Mouse (Mus musculus) neural tube, embryonic 11.5 days (tissue): ENCODE data around the gene Cracr2b. TPM values are rescaled to one million over a fixed set of nuclear protein-coding genes. Genes with fewer than 3 reads are reported as not detected.

ENCODE experiments used
- ATAC-seq: fragments of 200-750 bp; cut with Nextera tagmentation; 2 replicates; pipeline ENCODE4 v1.8.0; 2017; ENCODE audit warnings: moderate number of reproducible peaks, mild to moderate bottlenecking, moderate TSS enrichment, moderate library complexity; ENCODE audit not compliant: insufficient read depth, low FRiP score, low TSS enrichment
- DNase-seq: peaks from one replicate; pipeline ENCODE4 v3.0.0-alpha.2; 2015; ENCODE audit warnings: low spot score
- H3K27ac ChIP-seq: fragments of 300-500 bp; sonication (generic); 2 replicates; pipeline ENCODE4 v1.5.1; 2014; ENCODE audit warnings: low read depth, mild to moderate bottlenecking, low read length
- H3K27me3 ChIP-seq: fragments of 300-500 bp; sonication (generic); 2 replicates; pipeline ENCODE4 v1.6.1; 2014; ENCODE audit warnings: mild to moderate bottlenecking, low read length, mixed read lengths; ENCODE audit not compliant: control insufficient read depth, insufficient read depth
- H3K36me3 ChIP-seq: fragments of 300-500 bp; sonication (generic); 2 replicates; pipeline ENCODE4 v1.6.1; 2014; ENCODE audit warnings: mild to moderate bottlenecking, low read length, moderate library complexity, mixed read lengths; ENCODE audit not compliant: control insufficient read depth, insufficient read depth
- H3K4me1 ChIP-seq: fragments of 300-500 bp; sonication (generic); 2 replicates; pipeline ENCODE4 v1.6.1; 2014; ENCODE audit warnings: low read length, mixed read lengths; ENCODE audit not compliant: control insufficient read depth, insufficient read depth
- H3K4me2 ChIP-seq: fragments of 300-500 bp; sonication (generic); 2 replicates; pipeline ENCODE4 v1.6.1; 2014; ENCODE audit warnings: low read depth, mild to moderate bottlenecking, moderate library complexity
- H3K4me3 ChIP-seq: fragments of 300-500 bp; sonication (generic); 2 replicates; pipeline ENCODE4 v1.5.1; 2014; ENCODE audit warnings: low read depth, low read length
- H3K9ac ChIP-seq: fragments of 300-500 bp; sonication (generic); 2 replicates; pipeline ENCODE4 v1.6.1; 2014; ENCODE audit warnings: mild to moderate bottlenecking, low read length
- H3K9me3 ChIP-seq: fragments of 300-500 bp; sonication (generic); 2 replicates; pipeline ENCODE4 v1.6.1; 2016; ENCODE audit warnings: low read length; ENCODE audit not compliant: control insufficient read depth
- WGBS: fragments of 180-500 bp; shearing (Covaris S2); extraction: QIAGEN DNeasy Blood & Tissue Kit; methylation state at CpG from one replicate; pipeline ENCODE4 v1.1.7; 2014; 5-methylcytosine and 5-hydroxymethylcytosine counted together
- polyA plus RNA-seq: library from polyadenylated mRNA; unstranded; fragments of >200 nt; fragmentation: Nextera tagmentation; extraction: Ambion mirVana; gene quantifications from 2 replicates; pipeline ENCODE4 v1.2.1, GENCODE M21; 2014

The Cracr2b gene
- polyA plus RNA-seq, 1 experiment from 2014 or later, result 6.4 TPM

- WGBS, result 87% methylated on average over 9 of the region's 9 CpGs
- no peak for DNase-seq
- Histone ChIP-seq H3K27ac (no peak overlapping the region), H3K4me3 (no peak overlapping the region), H3K4me2 (no peak overlapping the region), H3K4me1 (no peaks in the 10 kb centered on the region), H3K9ac (no peak overlapping the region), H3K36me3 (no peaks in the 10 kb centered on the region), H3K9me3 (no peaks in the 10 kb centered on the region), H3K27me3 (no peaks in the 10 kb centered on the region)
- ATAC-seq, result no peak
Observed at GRCm38 (mm10) chr7:141420030-141420702, 40.7 kb upstream of the Cracr2b start.

DNA sequence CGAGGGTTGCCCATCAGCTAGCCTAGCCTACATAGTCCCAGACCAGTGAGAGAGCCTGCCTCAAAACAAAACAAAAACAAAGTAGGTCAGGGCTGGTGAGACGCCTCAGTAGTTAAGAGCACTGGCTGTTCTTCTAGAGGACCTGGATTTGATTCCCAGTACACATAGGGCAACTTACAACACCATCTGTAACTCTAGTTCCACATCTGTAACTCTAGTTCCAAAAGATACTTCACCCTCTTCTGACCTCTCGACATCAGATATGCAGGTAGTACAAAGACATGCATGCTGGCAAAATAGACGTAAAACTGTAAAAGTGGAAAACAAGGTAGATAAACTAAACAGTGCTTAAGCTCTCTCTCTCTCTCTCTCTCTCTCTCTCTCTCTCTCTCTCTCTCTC, 37.1 kb upstream of the Cracr2b start:
- WGBS, result 76% methylated on average over 4 of the region's 4 CpGs
- Histone ChIP-seq H3K4me1 (peaks cover under 1% of the 10 kb centered on the region; the same call in 1 of the 2 replicates), H3K27ac (no peak overlapping the region), H3K9ac (no peak overlapping the region), H3K4me2 (no peak overlapping the region), H3K9me3 (no peaks in the 10 kb centered on the region), H3K4me3 (no peak overlapping the region), H3K27me3 (no peaks in the 10 kb centered on the region), H3K36me3 (no peaks in the 10 kb centered on the region)
- ATAC-seq (no peak), DNase-seq (no peak)

GRCm38 (mm10) chr7:141426948-141427730, 33.8 kb upstream of the Cracr2b start:
- ATAC-seq (no peak), DNase-seq (no peak)
- H3K4me1 ChIP-seq, result peaks cover 10% of the 10 kb centered on the region; the same call in 1 of the 2 replicates
- no peaks in the 10 kb centered on the region for H3K27me3 ChIP-seq
- H3K4me2 ChIP-seq, result no peak overlapping the region
- H3K9ac ChIP-seq, result no peak overlapping the region
- 81% methylated on average over 12 of the region's 12 CpGs for WGBS
- peaks cover 6% of the 10 kb centered on the region for H3K36me3 ChIP-seq
- H3K4me3 ChIP-seq, result no peak overlapping the region
- no peaks in the 10 kb centered on the region for H3K9me3 ChIP-seq
- H3K27ac ChIP-seq, result no peak overlapping the region

DNA sequence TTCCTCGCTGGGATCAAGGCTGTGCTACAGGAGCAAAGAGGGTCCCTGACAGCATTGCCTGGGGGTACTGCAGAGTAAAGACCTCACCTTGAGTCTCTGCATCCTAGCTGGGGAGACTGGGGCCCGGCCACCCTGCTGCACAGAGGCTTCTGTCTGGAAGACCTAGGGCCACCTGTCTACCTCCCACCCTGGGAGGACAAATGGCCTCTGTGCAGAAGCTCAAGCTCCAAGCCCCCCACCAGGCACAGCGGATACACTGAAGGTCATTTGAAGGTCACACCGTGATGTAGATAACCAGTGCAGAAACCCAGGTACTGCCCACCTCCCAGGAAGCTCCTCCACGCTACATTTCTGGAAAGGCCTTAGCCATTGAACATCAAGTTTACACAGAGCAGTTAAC, 32.2 kb upstream of the Cracr2b start:
- Histone ChIP-seq H3K4me3 (peak overlapping the region; percentile 38), H3K9ac (peak overlapping the region; percentile 59), H3K9me3 (no peaks in the 10 kb centered on the region), H3K27me3 (no peaks in the 10 kb centered on the region), H3K36me3 (peaks cover 9% of the 10 kb centered on the region), H3K4me2 (peak overlapping the region; percentile 57), H3K4me1 (peaks cover 13% of the 10 kb centered on the region), H3K27ac (no peak overlapping the region)
- no peak for ATAC-seq
- 60% methylated on average over 5 of the region's 5 CpGs for WGBS
- DNase-seq, result no peak

DNA sequence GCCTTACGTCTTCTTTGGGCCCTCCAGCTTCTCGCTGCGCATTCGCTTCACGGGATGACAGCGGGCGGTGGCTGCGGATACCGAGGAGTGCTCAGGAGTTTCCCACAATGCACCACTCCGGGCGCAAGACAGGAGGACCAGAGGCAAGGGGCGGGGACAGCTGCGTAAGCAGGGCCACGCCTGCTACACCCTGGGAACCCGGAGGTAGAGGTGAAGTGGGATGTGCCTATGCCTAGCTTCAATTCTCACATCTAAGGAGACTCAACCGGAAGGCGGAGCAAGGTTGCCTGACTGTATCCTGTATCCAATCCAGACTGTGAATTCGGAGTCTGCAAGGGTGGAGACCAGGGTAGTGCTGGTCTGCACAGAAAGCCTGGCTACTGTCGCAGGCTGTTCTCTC, 31.6 kb upstream of the Cracr2b start, which contains the start of gene Cend1:
Gene Cend1 (minus strand): TSS at position 182 of the 400 bp plus-strand sequence.
- peak; percentile 72 for ATAC-seq
- DNase-seq, result peak; percentile 78
- peak within 1 kb of the TSS; percentile 57 for H3K4me2 ChIP-seq
- peaks cover 9% of the 10 kb centered on the region for H3K36me3 ChIP-seq
- peak within 1 kb of the TSS; percentile 59 for H3K9ac ChIP-seq
- H3K27ac ChIP-seq, result peak within 1 kb of the TSS; percentile 50; the same call in 1 of the 2 replicates
- H3K4me1 ChIP-seq, result peaks cover 18% of the 10 kb centered on the region
- peak within 1 kb of the TSS; percentile 38 for H3K4me3 ChIP-seq
- no peaks in the 10 kb centered on the region for H3K9me3 ChIP-seq
- H3K27me3 ChIP-seq, result no peaks in the 10 kb centered on the region
- WGBS, result 3% methylated on average over 19 of the region's 19 CpGs

- no peaks in the 10 kb centered on the region for H3K27me3 ChIP-seq
- H3K9me3 ChIP-seq, result no peaks in the 10 kb centered on the region
- ATAC-seq (peak; percentile 31; the same call in 1 of the 2 replicates), DNase-seq (no peak)
- H3K4me1 ChIP-seq, result peaks cover 25% of the 10 kb centered on the region
- WGBS, result 65% methylated on average over 9 of the region's 9 CpGs
- no peak overlapping the region for H3K27ac ChIP-seq
- peak overlapping the region; percentile 57; the same call in 1 of the 2 replicates for H3K4me2 ChIP-seq
- H3K36me3 ChIP-seq, result peaks cover 9% of the 10 kb centered on the region
- no peak overlapping the region for H3K9ac ChIP-seq
- no peak overlapping the region for H3K4me3 ChIP-seq
Observed at GRCm38 (mm10) chr7:141429840-141430584, 30.9 kb upstream of the Cracr2b start.

DNA sequence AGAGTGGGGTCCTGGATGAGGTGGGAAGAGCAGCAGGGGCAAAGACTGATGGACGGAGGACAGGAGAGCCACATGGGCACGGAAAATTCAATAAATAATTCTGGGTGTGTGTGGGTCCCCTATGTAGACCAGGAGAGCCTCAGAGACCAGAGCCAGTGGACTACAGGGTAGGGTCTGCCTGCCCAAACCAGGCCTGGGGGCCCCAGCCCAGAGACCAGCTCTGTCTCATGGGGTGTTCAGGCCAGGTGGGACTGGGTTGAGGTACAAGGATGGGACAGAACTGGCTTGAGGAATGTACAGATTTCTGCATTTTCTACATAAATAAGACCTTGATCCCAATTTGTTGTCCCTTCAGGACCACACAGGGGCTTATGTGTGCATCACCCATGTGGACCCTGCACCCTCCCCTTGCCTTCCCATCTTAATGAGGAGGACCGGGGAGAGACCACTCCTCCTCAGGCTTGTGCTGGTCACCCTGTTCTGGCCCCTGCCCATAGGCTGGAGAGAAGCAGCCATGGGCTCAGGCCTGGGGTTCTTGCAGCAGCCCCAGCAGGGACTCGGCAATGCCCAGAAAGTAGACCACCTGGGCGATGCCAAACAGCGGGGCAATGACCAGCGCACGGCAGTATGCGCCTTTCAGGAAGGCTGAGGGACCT, 30.2 kb upstream of the Cracr2b start:
- Histone ChIP-seq H3K27me3 (no peaks in the 10 kb centered on the region), H3K9ac (no peak overlapping the region), H3K27ac (no peak overlapping the region), H3K4me2 (no peak overlapping the region), H3K4me1 (peaks cover 29% of the 10 kb centered on the region), H3K36me3 (peaks cover 9% of the 10 kb centered on the region), H3K9me3 (no peaks in the 10 kb centered on the region), H3K4me3 (no peak overlapping the region)
- no peak for DNase-seq
- WGBS, result 95% methylated on average over 9 of the region's 9 CpGs
- ATAC-seq, result no peak

- no peak overlapping the region for H3K9ac ChIP-seq
- WGBS, result 93% methylated on average over 19 of the region's 19 CpGs
Observed at GRCm38 (mm10) chr7:141431434-141432185, 29.3 kb upstream of the Cracr2b start.

More at GRCm38 (mm10) chr7:141431434-141432185, 29.3 kb upstream of the Cracr2b start:
- H3K27ac ChIP-seq, result no peak overlapping the region
- peaks cover 9% of the 10 kb centered on the region for H3K36me3 ChIP-seq
- no peak overlapping the region for H3K4me3 ChIP-seq
- no peak for DNase-seq
- no peaks in the 10 kb centered on the region for H3K9me3 ChIP-seq
- no peak overlapping the region for H3K4me2 ChIP-seq
- no peak for ATAC-seq
- H3K27me3 ChIP-seq, result no peaks in the 10 kb centered on the region
- H3K4me1 ChIP-seq, result peaks cover 36% of the 10 kb centered on the region
